Mouse (Mus musculus): ENCODE results near the gene Tmco1. TPM values are rescaled to one million over a fixed set of nuclear protein-coding genes. Genes with fewer than 3 reads are reported as not detected.
A peak's percentile ranks its signal among the peaks of the same experiment; 100 is the strongest.

Tmco1 gene
- polyA plus RNA-seq, 1 experiment from 2014 or later = 95.7 TPM

- Histone ChIP-seq H3K4me3 (ENCODE audit: low read depth, low read length) (no peak overlapping the region), H3K9me3 (ENCODE audit: control insufficient read depth, low read length) (no peaks in the 10 kb centered on the region), H3K4me2 (replicated peaks; ENCODE audit: low read depth, low read length) (no peak overlapping the region), H3K36me3 (ENCODE audit: control insufficient read depth, insufficient read depth, low read length) (no peaks in the 10 kb centered on the region), H3K27ac (ENCODE audit: low read depth, low read length) (no peak overlapping the region), H3K27me3 (ENCODE audit: control insufficient read depth, insufficient read depth, low read length) (no peaks in the 10 kb centered on the region), H3K9ac (ENCODE audit: low read depth, low read length) (no peak overlapping the region), H3K4me1 (replicated peaks; ENCODE audit: control insufficient read depth, insufficient read depth, low read length) (peaks cover 5% of the 10 kb centered on the region)
- DNase-seq (ENCODE audit: low spot score) (no peak), ATAC-seq (ENCODE audit: low FRiP score) (no peak)
- WGBS = 91% methylated on average over 10 of the region's 10 CpGs
Measured at GRCm38 (mm10) chr1:167280061-167280460, 28.1 kb upstream of the Tmco1 start.

DNA sequence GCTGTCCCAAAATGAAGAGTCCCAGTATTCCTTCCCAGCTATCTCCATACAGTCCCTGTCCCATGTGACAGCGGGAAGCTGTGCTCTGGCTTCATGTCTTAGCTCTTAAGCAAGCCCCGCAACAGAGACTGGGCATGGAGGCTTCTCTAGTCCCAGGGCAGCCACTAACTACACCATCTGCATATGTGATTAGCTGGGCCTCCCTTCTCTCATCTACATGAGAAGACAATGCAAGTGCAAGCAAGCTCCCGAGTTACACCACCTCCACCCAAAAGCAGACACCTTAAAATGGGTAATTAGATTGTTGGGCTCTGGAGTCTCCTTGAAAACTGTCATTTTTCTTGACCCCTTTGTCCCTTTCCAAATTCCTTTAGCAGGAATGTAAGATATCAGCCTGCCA is 26.1 kb upstream of the Tmco1 start:
- H3K9me3 ChIP-seq (ENCODE audit: control insufficient read depth, low read length) = no peaks in the 10 kb centered on the region
- no peak overlapping the region for H3K4me2 ChIP-seq (replicated peaks; ENCODE audit: low read depth, low read length)
- DNase-seq (ENCODE audit: low spot score) = no peak
- no peak for ATAC-seq (ENCODE audit: low FRiP score)
- no peaks in the 10 kb centered on the region for H3K36me3 ChIP-seq (ENCODE audit: control insufficient read depth, insufficient read depth, low read length)
- no peak overlapping the region for H3K27ac ChIP-seq (ENCODE audit: low read depth, low read length)
- no peak overlapping the region for H3K9ac ChIP-seq (ENCODE audit: low read depth, low read length)
- no peaks in the 10 kb centered on the region for H3K27me3 ChIP-seq (ENCODE audit: control insufficient read depth, insufficient read depth, low read length)
- 51% methylated on average over 3 of the region's 3 CpGs for WGBS
- H3K4me1 ChIP-seq (replicated peaks; ENCODE audit: control insufficient read depth, insufficient read depth, low read length) = peaks cover 5% of the 10 kb centered on the region
- no peak overlapping the region for H3K4me3 ChIP-seq (ENCODE audit: low read depth, low read length)

- Histone ChIP-seq H3K9ac (ENCODE audit: low read depth, low read length) (peak overlapping the region; percentile 94), H3K36me3 (ENCODE audit: control insufficient read depth, insufficient read depth, low read length) (no peaks in the 10 kb centered on the region), H3K27ac (ENCODE audit: low read depth, low read length) (no peak overlapping the region), H3K27me3 (ENCODE audit: control insufficient read depth, insufficient read depth, low read length) (no peaks in the 10 kb centered on the region), H3K4me3 (ENCODE audit: low read depth, low read length) (peak overlapping the region; percentile 90; the same call in 1 of the 2 replicates), H3K4me2 (replicated peaks; ENCODE audit: low read depth, low read length) (peak overlapping the region; percentile 68), H3K4me1 (replicated peaks; ENCODE audit: control insufficient read depth, insufficient read depth, low read length) (peaks cover 5% of the 10 kb centered on the region), H3K9me3 (ENCODE audit: control insufficient read depth, low read length) (no peaks in the 10 kb centered on the region)
- DNase-seq (ENCODE audit: low spot score) (no peak), ATAC-seq (ENCODE audit: low FRiP score) (no peak)
- 51% methylated on average over 5 of the region's 5 CpGs for WGBS
Measured at GRCm38 (mm10) chr1:167282768-167283167, 25.4 kb upstream of the Tmco1 start.

GRCm38 (mm10) chr1:167283441-167284257 is 24.5 kb upstream of the Tmco1 start:
- Histone ChIP-seq H3K27me3 (ENCODE audit: control insufficient read depth, insufficient read depth, low read length) (no peaks in the 10 kb centered on the region), H3K4me2 (replicated peaks; ENCODE audit: low read depth, low read length) (peak overlapping the region; percentile 68), H3K4me3 (ENCODE audit: low read depth, low read length) (peak overlapping the region; percentile 90), H3K4me1 (replicated peaks; ENCODE audit: control insufficient read depth, insufficient read depth, low read length) (peaks cover 5% of the 10 kb centered on the region), H3K36me3 (ENCODE audit: control insufficient read depth, insufficient read depth, low read length) (no peaks in the 10 kb centered on the region), H3K27ac (ENCODE audit: low read depth, low read length) (peak overlapping the region; percentile 97), H3K9ac (ENCODE audit: low read depth, low read length) (peak overlapping the region; percentile 94), H3K9me3 (ENCODE audit: control insufficient read depth, low read length) (no peaks in the 10 kb centered on the region)
- DNase-seq (ENCODE audit: low spot score) (peak; percentile 78), ATAC-seq (ENCODE audit: low FRiP score) (peak; percentile 25)
- under 1% methylated on average over 44 of the region's 44 CpGs for WGBS

- Histone ChIP-seq H3K27me3 (ENCODE audit: control insufficient read depth, insufficient read depth, low read length) (no peaks in the 10 kb centered on the region), H3K4me3 (ENCODE audit: low read depth, low read length) (peak overlapping the region; percentile 90), H3K4me2 (replicated peaks; ENCODE audit: low read depth, low read length) (peak overlapping the region; percentile 68), H3K36me3 (ENCODE audit: control insufficient read depth, insufficient read depth, low read length) (no peaks in the 10 kb centered on the region), H3K27ac (ENCODE audit: low read depth, low read length) (peak overlapping the region; percentile 97), H3K4me1 (replicated peaks; ENCODE audit: control insufficient read depth, insufficient read depth, low read length) (peaks cover 5% of the 10 kb centered on the region), H3K9me3 (ENCODE audit: control insufficient read depth, low read length) (no peaks in the 10 kb centered on the region), H3K9ac (ENCODE audit: low read depth, low read length) (peak overlapping the region; percentile 94)
- peak; percentile 86 for DNase-seq (ENCODE audit: low spot score)
- under 1% methylated on average over 65 of the region's 73 CpGs for WGBS
- ATAC-seq (ENCODE audit: low FRiP score) = peak; percentile 71
Measured at GRCm38 (mm10) chr1:167284258-167284836, 23.8 kb upstream of the Tmco1 start.

GRCm38 (mm10) chr1:167284837-167285319 is 23.3 kb upstream of the Tmco1 start:
- H3K27me3 ChIP-seq (ENCODE audit: control insufficient read depth, insufficient read depth, low read length) = 0 out of 2 replicates have a peak, but pooled peaks cover 2% of the 10 kb centered on the region
- peak overlapping the region; percentile 97 for H3K27ac ChIP-seq (ENCODE audit: low read depth, low read length)
- H3K9ac ChIP-seq (ENCODE audit: low read depth, low read length) = peak overlapping the region; percentile 94
- H3K4me2 ChIP-seq (replicated peaks; ENCODE audit: low read depth, low read length) = peak overlapping the region; percentile 68
- H3K4me1 ChIP-seq (replicated peaks; ENCODE audit: control insufficient read depth, insufficient read depth, low read length) = peaks cover 8% of the 10 kb centered on the region
- no peaks in the 10 kb centered on the region for H3K36me3 ChIP-seq (ENCODE audit: control insufficient read depth, insufficient read depth, low read length)
- WGBS = under 1% methylated on average over 41 of the region's 51 CpGs
- DNase-seq (ENCODE audit: low spot score) = peak; percentile 90
- ATAC-seq (ENCODE audit: low FRiP score) = peak; percentile 91
- H3K4me3 ChIP-seq (ENCODE audit: low read depth, low read length) = peak overlapping the region; percentile 90
- H3K9me3 ChIP-seq (ENCODE audit: control insufficient read depth, low read length) = no peaks in the 10 kb centered on the region

- Histone ChIP-seq H3K4me3 (ENCODE audit: low read depth, low read length) (peak within 1 kb of the TSS; percentile 90), H3K9ac (ENCODE audit: low read depth, low read length) (peak within 1 kb of the TSS; percentile 94), H3K27me3 (ENCODE audit: control insufficient read depth, insufficient read depth, low read length) (0 out of 2 replicates have a peak, but pooled peaks cover 2% of the 10 kb centered on the region), H3K4me2 (replicated peaks; ENCODE audit: low read depth, low read length) (peak within 1 kb of the TSS; percentile 68), H3K36me3 (ENCODE audit: control insufficient read depth, insufficient read depth, low read length) (no peaks in the 10 kb centered on the region), H3K4me1 (replicated peaks; ENCODE audit: control insufficient read depth, insufficient read depth, low read length) (peaks cover 10% of the 10 kb centered on the region), H3K9me3 (ENCODE audit: control insufficient read depth, low read length) (no peaks in the 10 kb centered on the region), H3K27ac (ENCODE audit: low read depth, low read length) (peak within 1 kb of the TSS; percentile 97)
- WGBS = 0% methylated on average over 2 of the region's 2 CpGs
- DNase-seq (ENCODE audit: low spot score) = no peak
- no peak for ATAC-seq (ENCODE audit: low FRiP score)
Measured at GRCm38 (mm10) chr1:167285320-167285355, 23.0 kb upstream of the Tmco1 start, which contains the start of gene Uck2. Uck2 (minus strand) TSS chr1:167285320.

GRCm38 (mm10) chr1:167285356-167285755 is 22.8 kb upstream of the Tmco1 start:
- Histone ChIP-seq H3K9ac (ENCODE audit: low read depth, low read length) (peak overlapping the region; percentile 94), H3K36me3 (ENCODE audit: control insufficient read depth, insufficient read depth, low read length) (no peaks in the 10 kb centered on the region), H3K27ac (ENCODE audit: low read depth, low read length) (peak overlapping the region; percentile 97; the same call in 1 of the 2 replicates), H3K4me2 (replicated peaks; ENCODE audit: low read depth, low read length) (peak overlapping the region; percentile 68), H3K9me3 (ENCODE audit: control insufficient read depth, low read length) (no peaks in the 10 kb centered on the region), H3K27me3 (ENCODE audit: control insufficient read depth, insufficient read depth, low read length) (0 out of 2 replicates have a peak, but pooled peaks cover 2% of the 10 kb centered on the region), H3K4me3 (ENCODE audit: low read depth, low read length) (peak overlapping the region; percentile 90), H3K4me1 (replicated peaks; ENCODE audit: control insufficient read depth, insufficient read depth, low read length) (peaks cover 10% of the 10 kb centered on the region)
- ATAC-seq (ENCODE audit: low FRiP score) (0 out of 2 replicates have a peak, but pooled peaks have one; percentile 1), DNase-seq (ENCODE audit: low spot score) (no peak)
- WGBS = under 1% methylated on average over 8 of the region's 8 CpGs

DNA sequence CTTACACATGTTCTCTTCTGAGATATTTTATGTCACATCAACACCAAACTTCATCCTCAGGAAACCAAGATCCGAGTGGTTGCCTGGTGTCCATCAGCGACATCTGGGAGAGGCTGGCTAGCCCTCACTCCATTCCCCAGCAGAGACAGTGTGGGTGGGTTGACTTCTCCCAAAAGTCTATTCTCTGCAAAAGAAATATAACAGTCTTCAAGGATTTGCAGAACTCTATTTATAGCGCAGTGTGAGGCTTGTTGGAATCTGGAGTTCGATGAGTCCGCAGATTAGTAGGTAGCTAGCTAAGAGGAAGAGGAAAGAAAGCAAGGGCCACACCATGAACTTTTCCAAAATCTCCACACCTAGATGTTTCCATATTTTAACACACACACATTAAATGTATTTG is 21.0 kb upstream of the Tmco1 start:
- Histone ChIP-seq H3K4me3 (ENCODE audit: low read depth, low read length) (no peak overlapping the region), H3K9ac (ENCODE audit: low read depth, low read length) (no peak overlapping the region), H3K4me1 (replicated peaks; ENCODE audit: control insufficient read depth, insufficient read depth, low read length) (peaks cover 8% of the 10 kb centered on the region; the same call in 1 of the 2 replicates), H3K4me2 (replicated peaks; ENCODE audit: low read depth, low read length) (no peak overlapping the region), H3K27me3 (ENCODE audit: control insufficient read depth, insufficient read depth, low read length) (0 out of 2 replicates have a peak, but pooled peaks cover 2% of the 10 kb centered on the region), H3K36me3 (ENCODE audit: control insufficient read depth, insufficient read depth, low read length) (no peaks in the 10 kb centered on the region), H3K27ac (ENCODE audit: low read depth, low read length) (no peak overlapping the region), H3K9me3 (ENCODE audit: control insufficient read depth, low read length) (no peaks in the 10 kb centered on the region)
- ATAC-seq (ENCODE audit: low FRiP score) (no peak), DNase-seq (ENCODE audit: low spot score) (no peak)
- WGBS = 89% methylated on average over 5 of the region's 5 CpGs

All from hindbrain, embryonic 11.5 days (tissue).